Mouse (Mus musculus) ES-Bruce4 (cell line): ENCODE measurements around the gene Cdrt4. TPM values are rescaled to one million over a fixed set of nuclear protein-coding genes. Genes with fewer than 3 reads are reported as not detected.

Experiments
- H3K27ac ChIP-seq: 2 replicates; pipeline ENCODE4 v1.5.1; 2012; ENCODE audit warnings: low read length, inconsistent platforms; ENCODE audit not compliant: insufficient read depth
- H3K27me3 ChIP-seq: 2 replicates; pipeline ENCODE4 v1.6.1; 2012; ENCODE audit warnings: mild to moderate bottlenecking, low read length, inconsistent platforms; ENCODE audit not compliant: control insufficient read depth, poor library complexity, insufficient read depth, severe bottlenecking
- H3K36me3 ChIP-seq: 2 replicates; pipeline ENCODE4 v1.6.1; 2012; ENCODE audit warnings: inconsistent platforms, mild to moderate bottlenecking, low read length, moderate library complexity; ENCODE audit not compliant: control insufficient read depth, poor library complexity, insufficient read depth, severe bottlenecking
- H3K4me1 ChIP-seq: one replicate; pipeline ENCODE4 v1.8.1; 2011; ENCODE audit warnings: low read length; ENCODE audit not compliant: control insufficient read depth, insufficient read depth
- H3K4me3 ChIP-seq: 2 replicates; pipeline ENCODE4 v1.5.1; 2011; ENCODE audit warnings: low read depth, mild to moderate bottlenecking, low read length
- H3K9ac ChIP-seq: 2 replicates; pipeline ENCODE4 v1.6.1; 2012; ENCODE audit warnings: low read depth, mild to moderate bottlenecking, inconsistent platforms; ENCODE audit not compliant: poor library complexity, severe bottlenecking
- H3K9me3 ChIP-seq: replicated peaks from 2 replicates; pipeline ENCODE4 v1.6.1; 2012; ENCODE audit warnings: mild to moderate bottlenecking, low read length, inconsistent platforms; ENCODE audit not compliant: control insufficient read depth, poor library complexity, insufficient read depth, severe bottlenecking
- CTCF ChIP-seq: IDR thresholded peaks from one replicate; pipeline ENCODE4 v1.8.1; 2011; ENCODE audit warnings: low read depth, low read length
- EP300 ChIP-seq: IDR thresholded peaks from 2 replicates; pipeline ENCODE4 v1.6.1; 2011; ENCODE audit warnings: low read depth, low read length; ENCODE audit not compliant: insufficient read depth
- POLR2A ChIP-seq: IDR thresholded peaks from one replicate; pipeline ENCODE4 v1.8.1; 2011; ENCODE audit warnings: low read length; ENCODE audit not compliant: insufficient read depth
- polyA plus RNA-seq: library from polyadenylated mRNA; stranded (reverse); fragments of >200 nt; gene quantifications from 2 replicates; pipeline ENCODE4 v1.2.4, GENCODE M21; 2011; ENCODE audit warnings: low read depth; ENCODE audit not compliant: missing spikeins, insufficient read depth, insufficient read length

Gene Cdrt4
- polyA plus RNA-seq, 1 experiment, result not detected

DNA sequence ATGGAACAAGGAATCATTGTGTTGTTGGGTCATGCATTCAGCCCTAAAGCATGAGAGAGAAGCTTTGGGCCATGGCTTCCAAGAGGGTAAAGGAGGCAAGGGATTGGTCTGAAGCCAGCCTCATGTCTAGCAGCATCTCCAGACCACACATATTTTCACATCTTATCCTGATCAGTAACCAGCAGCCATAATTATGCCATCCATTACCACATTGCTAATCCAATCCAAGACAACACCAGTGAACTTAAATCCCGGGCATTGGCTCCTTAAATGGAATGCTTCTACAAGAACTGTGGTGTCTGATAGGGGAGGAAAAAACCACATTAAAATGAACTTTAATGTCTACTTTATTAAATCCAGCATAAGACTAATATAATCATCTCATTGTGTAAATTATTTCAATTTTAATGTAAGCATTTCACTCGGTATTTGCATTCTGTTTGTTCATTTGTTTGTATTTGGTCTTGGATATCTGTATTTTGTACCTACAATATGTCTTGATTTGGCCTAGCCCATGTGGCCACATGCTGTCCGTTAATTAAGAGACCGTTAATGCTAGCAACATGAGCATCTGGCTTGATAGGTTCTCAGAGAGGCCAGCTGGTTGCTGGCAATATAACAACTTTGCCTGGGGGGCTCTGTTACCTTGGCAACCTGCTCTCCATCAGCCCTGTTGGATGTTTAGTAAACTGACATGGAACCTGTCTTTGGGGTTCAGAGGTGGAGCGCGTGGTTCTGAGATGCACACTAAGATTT, 66.5 kb downstream of the Cdrt4 start:
- Histone ChIP-seq H3K27ac (no peak overlapping the region), H3K4me1 (no peaks in the 10 kb centered on the region), H3K36me3 (no peaks in the 10 kb centered on the region), H3K4me3 (no peak overlapping the region), H3K9me3 (no peaks in the 10 kb centered on the region), H3K9ac (no peak overlapping the region), H3K27me3 (no peaks in the 10 kb centered on the region)
- TF ChIP-seq EP300 (no peak), POLR2A (no peak), CTCF (no peak)

DNA sequence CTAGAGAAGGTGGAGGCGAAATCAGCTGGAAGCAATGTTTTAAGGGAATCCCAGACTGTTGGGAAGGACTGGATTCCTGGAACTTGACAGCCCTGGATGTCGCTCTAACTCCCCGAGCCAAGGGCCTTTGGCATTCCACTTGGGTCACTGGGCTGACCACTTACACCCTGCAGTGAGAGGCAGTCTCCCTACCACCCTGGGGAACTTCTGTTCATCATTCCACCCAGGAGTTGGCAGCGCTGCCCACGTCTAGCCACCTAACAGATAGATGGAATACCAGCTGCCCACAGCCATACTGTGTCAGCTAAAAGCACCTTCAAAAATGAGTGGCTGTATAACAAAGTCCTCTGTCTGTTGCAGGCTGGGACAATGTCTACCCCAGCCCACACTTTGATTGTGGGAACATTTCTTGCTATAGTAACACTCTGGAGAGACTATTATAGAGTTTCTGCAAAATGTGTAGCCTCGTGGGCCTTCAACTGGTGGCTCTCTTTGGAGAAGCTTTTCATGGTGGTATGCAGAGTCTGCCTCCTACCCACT, 67.2 kb downstream of the Cdrt4 start:
- H3K9ac ChIP-seq, result no peak overlapping the region
- TF ChIP-seq POLR2A (no peak), EP300 (no peak), CTCF (no peak)
- no peak overlapping the region for H3K27ac ChIP-seq
- no peaks in the 10 kb centered on the region for H3K27me3 ChIP-seq
- H3K4me3 ChIP-seq, result no peak overlapping the region
- no peaks in the 10 kb centered on the region for H3K9me3 ChIP-seq
- H3K36me3 ChIP-seq, result no peaks in the 10 kb centered on the region
- no peaks in the 10 kb centered on the region for H3K4me1 ChIP-seq

DNA sequence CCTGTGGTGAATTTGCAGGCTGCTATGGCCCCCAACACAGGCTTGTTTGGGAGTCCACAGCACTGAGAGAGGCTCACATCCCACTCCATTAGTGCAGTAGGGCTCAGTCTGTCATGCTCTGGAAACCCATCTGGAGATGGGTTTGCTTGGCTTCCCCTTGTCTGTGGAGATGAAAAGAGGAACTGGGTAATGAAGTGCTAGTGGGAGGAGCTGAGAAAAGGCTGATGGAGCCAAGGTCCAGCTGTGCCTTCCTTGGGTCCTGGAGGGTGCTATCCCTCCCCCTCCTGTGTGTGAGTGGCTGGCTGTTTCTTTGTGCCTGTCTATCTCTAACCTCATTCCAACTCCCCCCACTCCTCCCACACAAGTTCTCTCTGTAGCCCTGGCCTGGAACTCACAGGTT, 69.6 kb downstream of the Cdrt4 start:
- H3K9ac ChIP-seq, result no peak overlapping the region
- H3K36me3 ChIP-seq, result no peaks in the 10 kb centered on the region
- no peaks in the 10 kb centered on the region for H3K9me3 ChIP-seq
- no peaks in the 10 kb centered on the region for H3K27me3 ChIP-seq
- no peaks in the 10 kb centered on the region for H3K4me1 ChIP-seq
- TF ChIP-seq POLR2A (no peak), CTCF (no peak), EP300 (no peak)
- H3K27ac ChIP-seq, result no peak overlapping the region
- H3K4me3 ChIP-seq, result no peak overlapping the region

DNA sequence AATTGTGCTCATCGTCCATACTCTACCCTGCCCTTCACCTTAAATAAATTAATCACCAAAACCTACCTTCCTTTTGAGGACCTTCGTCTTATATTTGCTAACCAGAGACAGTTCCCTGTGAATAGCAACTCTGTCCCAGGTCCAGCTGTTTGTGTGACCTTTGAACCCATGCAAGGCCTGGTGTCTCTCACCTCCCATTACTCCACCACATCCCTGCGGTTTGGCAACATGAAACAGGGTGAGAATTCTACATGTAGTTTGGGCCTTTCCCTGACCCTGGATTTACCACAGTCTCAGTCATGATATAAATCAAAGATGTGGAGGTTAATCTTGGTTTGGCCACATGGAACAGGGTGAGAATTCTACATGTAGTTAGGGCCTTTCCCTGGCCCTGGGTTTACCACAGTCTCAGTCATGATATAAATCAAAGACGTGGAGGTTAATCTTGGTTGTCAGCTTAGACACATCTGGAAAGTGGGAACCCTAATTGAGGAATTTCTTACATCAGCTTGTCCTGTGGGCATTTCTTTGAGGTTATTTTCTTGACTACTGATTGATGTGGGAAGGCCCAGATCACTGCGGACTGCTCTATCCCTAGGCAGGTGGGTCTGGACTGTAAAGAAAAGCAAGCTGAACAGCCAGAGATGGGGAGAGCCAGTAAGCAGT, 70.3 kb downstream of the Cdrt4 start:
- no peaks in the 10 kb centered on the region for H3K36me3 ChIP-seq
- no peak overlapping the region for H3K4me3 ChIP-seq
- no peak for TF ChIP-seq CTCF
- TF ChIP-seq POLR2A, result no peak
- TF ChIP-seq EP300, result no peak
- no peak overlapping the region for H3K27ac ChIP-seq
- H3K4me1 ChIP-seq, result no peaks in the 10 kb centered on the region
- no peak overlapping the region for H3K9ac ChIP-seq
- no peaks in the 10 kb centered on the region for H3K27me3 ChIP-seq
- no peaks in the 10 kb centered on the region for H3K9me3 ChIP-seq

DNA sequence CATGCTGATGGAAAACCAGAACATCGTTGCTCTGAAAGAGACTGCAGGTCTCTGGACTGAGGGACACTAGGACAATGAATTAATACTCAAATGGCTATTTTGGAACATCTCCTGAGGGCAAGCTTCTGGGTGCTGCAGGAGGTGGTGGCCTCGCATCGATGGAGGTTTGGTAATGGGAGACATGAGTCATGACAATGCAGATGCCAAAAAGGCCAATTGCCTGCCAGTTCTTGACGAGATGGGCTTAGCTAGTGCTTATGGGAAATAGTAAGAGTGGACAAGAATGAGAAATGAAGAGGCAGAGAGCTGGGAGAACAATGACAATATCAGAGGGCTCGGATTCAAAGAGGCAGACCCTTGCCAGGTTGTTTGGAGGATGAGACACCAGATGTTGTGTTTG, 72.5 kb downstream of the Cdrt4 start:
- H3K27me3 ChIP-seq, result no peaks in the 10 kb centered on the region
- H3K9ac ChIP-seq, result no peak overlapping the region
- H3K4me3 ChIP-seq, result no peak overlapping the region
- no peak for TF ChIP-seq EP300
- TF ChIP-seq CTCF, result no peak
- no peak for TF ChIP-seq POLR2A
- no peaks in the 10 kb centered on the region for H3K4me1 ChIP-seq
- H3K27ac ChIP-seq, result no peak overlapping the region
- H3K9me3 ChIP-seq, result no peaks in the 10 kb centered on the region
- H3K36me3 ChIP-seq, result no peaks in the 10 kb centered on the region

DNA sequence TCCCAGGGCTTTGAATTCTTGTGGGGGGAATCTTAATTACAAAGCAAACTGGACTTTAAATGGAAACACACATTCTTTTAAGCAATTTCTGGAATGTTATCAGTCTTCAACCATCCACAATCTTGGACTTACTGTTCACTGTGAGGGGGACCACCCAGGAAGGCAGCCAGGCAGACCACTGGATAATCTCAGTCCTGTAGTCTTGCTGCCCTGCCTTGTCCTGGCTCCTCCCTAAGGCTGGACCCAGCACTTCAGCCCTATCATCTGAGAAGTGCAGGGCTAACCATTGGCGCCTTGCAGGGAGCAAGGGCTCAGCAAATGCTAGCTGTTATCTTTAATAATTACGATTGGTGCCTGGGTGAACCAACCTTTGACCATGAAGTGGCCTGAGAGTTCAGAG, 73.1 kb downstream of the Cdrt4 start:
- Histone ChIP-seq H3K27me3 (no peaks in the 10 kb centered on the region), H3K4me3 (no peak overlapping the region), H3K9ac (no peak overlapping the region), H3K4me1 (no peaks in the 10 kb centered on the region), H3K36me3 (no peaks in the 10 kb centered on the region), H3K27ac (no peak overlapping the region), H3K9me3 (no peaks in the 10 kb centered on the region)
- TF ChIP-seq POLR2A (no peak), EP300 (no peak), CTCF (no peak)
